Mouse (Mus musculus): Measurements from ENCODE around the gene Ear1. TPM values are rescaled to one million over a fixed set of nuclear protein-coding genes. Genes with fewer than 3 reads are reported as not detected.
"Not testable (repeated sequence)": the region's sequence is repeated elsewhere in the genome, so short reads cannot be mapped to it uniquely, and the experiment has no call there.

Gene Ear1
- polyA plus RNA-seq, 1 experiment from 2014 or later = not detected

DNA sequence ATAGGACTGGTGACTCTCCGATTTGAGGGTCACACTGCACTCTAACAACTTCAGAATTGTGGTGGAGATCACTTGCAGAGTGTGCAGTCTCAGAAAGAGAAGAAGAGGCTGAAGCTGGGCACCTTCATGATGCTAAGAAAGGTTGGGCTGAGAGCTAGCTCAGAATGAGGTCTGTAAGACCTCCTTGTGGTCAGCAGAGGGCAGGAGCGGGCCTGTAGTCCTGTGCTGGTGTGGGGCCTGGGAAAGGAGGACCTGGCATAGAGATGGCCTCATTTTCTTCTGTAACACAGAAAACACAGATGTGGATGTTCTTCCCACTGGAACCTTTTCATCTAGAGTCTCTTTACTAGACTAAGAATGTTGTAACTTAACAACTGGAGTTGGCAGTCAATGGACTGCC is 2.5 kb upstream of the Ear1 start:
- not testable (repeated sequence) for H3K9ac ChIP-seq (ENCODE audit: low read depth, low read length); H3K27ac ChIP-seq (ENCODE audit: low read depth, low read length); H3K4me3 ChIP-seq (ENCODE audit: low read length); H3K4me2 ChIP-seq (replicated peaks; ENCODE audit: low read depth, low read length); H3K9me3 ChIP-seq (ENCODE audit: control insufficient read depth, low read length); ATAC-seq (ENCODE audit: low FRiP score, low TSS enrichment); H3K27me3 ChIP-seq (ENCODE audit: control insufficient read depth, insufficient read depth, low read length); H3K4me1 ChIP-seq (ENCODE audit: control insufficient read depth, insufficient read depth, low read length); H3K36me3 ChIP-seq (ENCODE audit: control insufficient read depth, insufficient read depth, low read length)
- 56% methylated on average over 1 of the region's 2 CpGs for WGBS

DNA sequence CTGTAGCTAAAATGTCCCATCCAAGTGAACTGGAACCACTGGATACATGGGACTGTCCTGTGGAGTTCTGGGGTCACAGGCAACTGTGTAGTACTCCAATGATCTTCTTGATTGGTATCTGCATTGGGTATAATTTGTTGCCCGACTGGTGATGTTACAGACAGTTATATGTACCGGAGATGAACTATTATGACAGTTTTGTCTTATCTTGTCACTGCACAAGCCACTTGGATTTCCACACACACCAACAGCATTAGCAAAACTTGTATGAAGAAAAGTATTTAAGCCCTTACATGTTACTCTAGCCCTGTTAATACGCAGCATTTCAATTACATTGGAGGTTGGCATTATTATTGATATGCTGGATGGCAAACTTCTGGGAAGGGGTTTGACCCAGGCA is 455 bp downstream of the Ear1 start:
- H3K27me3 ChIP-seq (ENCODE audit: control insufficient read depth, insufficient read depth, low read length); H3K36me3 ChIP-seq (ENCODE audit: control insufficient read depth, insufficient read depth, low read length); H3K27ac ChIP-seq (ENCODE audit: low read depth, low read length); ATAC-seq (ENCODE audit: low FRiP score, low TSS enrichment); H3K9me3 ChIP-seq (ENCODE audit: control insufficient read depth, low read length); H3K4me3 ChIP-seq (ENCODE audit: low read length); H3K9ac ChIP-seq (ENCODE audit: low read depth, low read length); H3K4me1 ChIP-seq (ENCODE audit: control insufficient read depth, insufficient read depth, low read length); H3K4me2 ChIP-seq (replicated peaks; ENCODE audit: low read depth, low read length): not testable (repeated sequence)
- 94% methylated on average over 3 of the region's 3 CpGs for WGBS

- WGBS = 30% methylated on average over 2 of the region's 2 CpGs
- not testable (repeated sequence) for H3K27me3 ChIP-seq (ENCODE audit: control insufficient read depth, insufficient read depth, low read length); H3K9ac ChIP-seq (ENCODE audit: low read depth, low read length); H3K9me3 ChIP-seq (ENCODE audit: control insufficient read depth, low read length); H3K36me3 ChIP-seq (ENCODE audit: control insufficient read depth, insufficient read depth, low read length); H3K4me3 ChIP-seq (ENCODE audit: low read length); H3K4me2 ChIP-seq (replicated peaks; ENCODE audit: low read depth, low read length); H3K4me1 ChIP-seq (ENCODE audit: control insufficient read depth, insufficient read depth, low read length); H3K27ac ChIP-seq (ENCODE audit: low read depth, low read length); ATAC-seq (ENCODE audit: low FRiP score, low TSS enrichment)
Observed at GRCm38 (mm10) chr14:43860522-43860921, 14.8 kb downstream of the Ear1 start.

DNA sequence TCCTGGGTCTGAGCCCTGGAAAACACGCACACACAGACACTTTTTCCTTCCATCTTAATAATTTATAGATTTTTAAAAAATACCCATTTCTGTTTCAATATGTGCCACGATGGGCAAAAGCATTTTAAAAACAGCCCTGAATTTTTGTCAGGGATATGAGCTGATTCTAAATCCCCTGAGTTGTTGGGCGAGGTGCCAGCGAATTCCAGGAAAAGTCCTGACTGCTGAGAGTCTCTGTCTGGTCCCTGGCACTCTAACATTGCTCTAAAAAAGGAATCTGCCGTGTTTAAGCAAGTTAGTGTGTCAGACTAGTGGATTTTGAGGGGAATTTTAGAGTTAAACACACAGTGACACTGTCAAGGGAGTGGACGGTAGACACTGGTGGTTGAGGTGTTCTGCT is 15.9 kb downstream of the Ear1 start:
- H3K36me3 ChIP-seq (ENCODE audit: control insufficient read depth, insufficient read depth, low read length); H3K27me3 ChIP-seq (ENCODE audit: control insufficient read depth, insufficient read depth, low read length); H3K4me2 ChIP-seq (replicated peaks; ENCODE audit: low read depth, low read length); H3K9me3 ChIP-seq (ENCODE audit: control insufficient read depth, low read length); H3K9ac ChIP-seq (ENCODE audit: low read depth, low read length); H3K4me3 ChIP-seq (ENCODE audit: low read length); ATAC-seq (ENCODE audit: low FRiP score, low TSS enrichment); H3K27ac ChIP-seq (ENCODE audit: low read depth, low read length); H3K4me1 ChIP-seq (ENCODE audit: control insufficient read depth, insufficient read depth, low read length): not testable (repeated sequence)
- WGBS = 78% methylated on average over 4 of the region's 6 CpGs

GRCm38 (mm10) chr14:43843949-43844573 is 31.3 kb downstream of the Ear1 start:
- H3K27ac ChIP-seq (ENCODE audit: low read depth, low read length); H3K9ac ChIP-seq (ENCODE audit: low read depth, low read length); ATAC-seq (ENCODE audit: low FRiP score, low TSS enrichment); H3K4me2 ChIP-seq (replicated peaks; ENCODE audit: low read depth, low read length); H3K36me3 ChIP-seq (ENCODE audit: control insufficient read depth, insufficient read depth, low read length); H3K27me3 ChIP-seq (ENCODE audit: control insufficient read depth, insufficient read depth, low read length); H3K4me1 ChIP-seq (ENCODE audit: control insufficient read depth, insufficient read depth, low read length); H3K4me3 ChIP-seq (ENCODE audit: low read length); H3K9me3 ChIP-seq (ENCODE audit: control insufficient read depth, low read length): not testable (repeated sequence)
- WGBS = 81% methylated on average over 4 of the region's 4 CpGs

DNA sequence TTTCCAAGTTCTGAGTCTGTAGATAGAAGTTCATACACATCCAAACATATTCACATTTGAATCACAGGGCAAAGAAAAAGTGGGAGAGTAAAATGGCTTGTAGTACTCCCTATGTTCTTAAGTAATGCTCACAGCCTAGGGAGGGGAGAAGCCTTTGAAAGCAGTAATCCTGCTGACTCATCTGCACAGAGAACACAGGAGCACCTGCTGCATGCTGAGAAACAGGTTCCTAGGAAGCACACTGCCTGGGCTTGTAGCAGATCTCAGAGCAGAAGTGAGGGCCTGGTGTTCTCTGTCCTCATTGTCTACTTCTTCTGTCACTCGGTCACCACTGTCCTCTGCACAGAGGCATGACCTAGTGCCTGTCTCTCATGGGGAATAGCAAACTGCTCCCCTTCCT is 34.3 kb downstream of the Ear1 start:
- H3K4me2 ChIP-seq (replicated peaks; ENCODE audit: low read depth, low read length); ATAC-seq (ENCODE audit: low FRiP score, low TSS enrichment); H3K4me1 ChIP-seq (ENCODE audit: control insufficient read depth, insufficient read depth, low read length); H3K27me3 ChIP-seq (ENCODE audit: control insufficient read depth, insufficient read depth, low read length); H3K27ac ChIP-seq (ENCODE audit: low read depth, low read length); H3K36me3 ChIP-seq (ENCODE audit: control insufficient read depth, insufficient read depth, low read length); H3K9me3 ChIP-seq (ENCODE audit: control insufficient read depth, low read length); H3K9ac ChIP-seq (ENCODE audit: low read depth, low read length); H3K4me3 ChIP-seq (ENCODE audit: low read length): not testable (repeated sequence)
- WGBS = 60% methylated on average over 1 of the region's 1 CpGs

DNA sequence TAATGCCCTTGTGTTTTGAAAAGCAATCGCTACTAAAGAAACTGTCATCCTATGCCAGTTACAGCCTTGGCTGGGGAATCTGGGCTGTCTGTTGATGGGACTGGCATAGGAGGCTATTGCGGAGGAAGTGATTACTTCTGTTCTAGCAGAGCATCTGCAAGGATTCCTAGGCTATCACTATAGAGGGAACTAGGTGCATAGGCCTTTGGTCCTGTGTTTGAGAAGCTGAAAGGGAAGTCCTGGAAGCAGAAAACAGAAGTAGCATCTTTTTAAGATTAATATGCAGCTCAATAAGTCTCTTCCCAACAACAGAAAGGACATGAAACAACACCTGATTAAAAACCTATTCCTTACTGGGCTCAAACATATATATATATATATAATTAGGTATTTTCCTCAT is 40.0 kb downstream of the Ear1 start:
- not testable (repeated sequence) for H3K4me3 ChIP-seq (ENCODE audit: low read length); H3K27me3 ChIP-seq (ENCODE audit: control insufficient read depth, insufficient read depth, low read length); H3K9ac ChIP-seq (ENCODE audit: low read depth, low read length); ATAC-seq (ENCODE audit: low FRiP score, low TSS enrichment); H3K36me3 ChIP-seq (ENCODE audit: control insufficient read depth, insufficient read depth, low read length); H3K27ac ChIP-seq (ENCODE audit: low read depth, low read length); H3K4me1 ChIP-seq (ENCODE audit: control insufficient read depth, insufficient read depth, low read length); H3K9me3 ChIP-seq (ENCODE audit: control insufficient read depth, low read length); H3K4me2 ChIP-seq (replicated peaks; ENCODE audit: low read depth, low read length)
- WGBS = 83% methylated on average over 2 of the region's 2 CpGs

DNA sequence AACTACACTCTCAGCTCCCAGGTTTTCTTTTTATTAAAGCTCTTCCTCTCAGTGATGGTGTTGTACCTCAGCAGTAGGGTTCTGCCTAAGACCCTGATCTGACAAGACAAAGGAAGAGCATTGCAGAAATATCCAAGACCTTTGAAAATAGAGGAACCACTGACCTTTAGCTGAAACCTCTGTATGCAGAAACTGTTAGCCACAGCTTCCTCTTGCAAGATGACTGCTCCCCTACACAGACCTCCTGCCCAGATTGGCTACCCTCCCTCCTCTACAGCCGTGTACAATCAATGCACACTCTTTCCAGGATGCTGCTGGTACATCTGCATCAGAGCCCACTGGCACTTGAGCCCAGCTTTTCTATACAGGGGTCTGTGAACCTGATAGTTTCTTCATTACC is 44.9 kb downstream of the Ear1 start:
- not testable (repeated sequence) for H3K4me2 ChIP-seq (replicated peaks; ENCODE audit: low read depth, low read length); H3K27ac ChIP-seq (ENCODE audit: low read depth, low read length); H3K9ac ChIP-seq (ENCODE audit: low read depth, low read length); H3K9me3 ChIP-seq (ENCODE audit: control insufficient read depth, low read length); H3K4me3 ChIP-seq (ENCODE audit: low read length); ATAC-seq (ENCODE audit: low FRiP score, low TSS enrichment); H3K4me1 ChIP-seq (ENCODE audit: control insufficient read depth, insufficient read depth, low read length); H3K36me3 ChIP-seq (ENCODE audit: control insufficient read depth, insufficient read depth, low read length); H3K27me3 ChIP-seq (ENCODE audit: control insufficient read depth, insufficient read depth, low read length)
- 87% methylated on average over 1 of the region's 1 CpGs for WGBS

- not testable (repeated sequence) for H3K27ac ChIP-seq (ENCODE audit: low read depth, low read length); H3K27me3 ChIP-seq (ENCODE audit: control insufficient read depth, insufficient read depth, low read length); H3K9ac ChIP-seq (ENCODE audit: low read depth, low read length); H3K4me1 ChIP-seq (ENCODE audit: control insufficient read depth, insufficient read depth, low read length); H3K4me3 ChIP-seq (ENCODE audit: low read length); H3K36me3 ChIP-seq (ENCODE audit: control insufficient read depth, insufficient read depth, low read length); ATAC-seq (ENCODE audit: low FRiP score, low TSS enrichment); H3K9me3 ChIP-seq (ENCODE audit: control insufficient read depth, low read length); H3K4me2 ChIP-seq (replicated peaks; ENCODE audit: low read depth, low read length)
- WGBS = 91% methylated on average over 6 of the region's 6 CpGs
Observed at GRCm38 (mm10) chr14:43824176-43824575, 51.1 kb downstream of the Ear1 start.

All from kidney, embryonic 14.5 days (tissue).